Mouse (Mus musculus): ENCODE measurements around the gene Me3. TPM values are rescaled to one million over a fixed set of nuclear protein-coding genes. Genes with fewer than 3 reads are reported as not detected.

Me3 gene
- polyA plus RNA-seq, 1 experiment from 2014 or later: 1.1 TPM

DNA sequence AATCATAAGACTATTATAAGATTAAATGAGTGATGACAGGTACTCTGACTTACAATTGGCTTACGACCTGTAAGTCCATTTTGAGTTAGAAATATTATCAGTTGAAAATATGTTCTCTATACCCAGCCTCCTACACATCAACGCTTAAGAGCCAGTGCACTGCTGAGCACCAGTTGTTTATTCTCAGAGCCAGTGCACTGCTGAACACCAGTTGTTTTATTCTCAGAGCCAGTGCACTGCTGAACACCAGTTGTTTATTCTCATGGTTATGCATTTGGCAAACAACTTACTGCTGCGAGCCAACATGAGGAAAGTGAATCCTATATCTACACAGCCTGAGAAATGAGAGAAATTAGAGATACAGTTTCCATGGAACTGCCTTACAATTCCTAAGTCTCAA, 2.3 kb upstream of the Me3 start:
- Histone ChIP-seq H3K27ac (no peak overlapping the region), H3K36me3 (no peaks in the 10 kb centered on the region), H3K9ac (no peak overlapping the region), H3K4me1 (peaks cover 12% of the 10 kb centered on the region), H3K4me3 (no peak overlapping the region), H3K27me3 (peaks cover 18% of the 10 kb centered on the region), H3K4me2 (replicated peaks) (no peak overlapping the region), H3K9me3 (no peaks in the 10 kb centered on the region)
- 79% methylated on average over 3 of the region's 3 CpGs for WGBS
- no peak for ATAC-seq (ENCODE audit: low FRiP score, low read depth)

GRCm38 (mm10) chr7:89630796-89631195, 1.4 kb upstream of the Me3 start:
- H3K4me3 ChIP-seq: no peak overlapping the region
- H3K9ac ChIP-seq: no peak overlapping the region
- ATAC-seq (ENCODE audit: low FRiP score, low read depth): no peak
- no peaks in the 10 kb centered on the region for H3K9me3 ChIP-seq
- H3K4me1 ChIP-seq: peaks cover 12% of the 10 kb centered on the region
- H3K27me3 ChIP-seq: peaks cover 18% of the 10 kb centered on the region
- no peak overlapping the region for H3K27ac ChIP-seq
- H3K4me2 ChIP-seq (replicated peaks): no peak overlapping the region
- WGBS: 66% methylated on average over 3 of the region's 3 CpGs
- H3K36me3 ChIP-seq: no peaks in the 10 kb centered on the region

- H3K9me3 ChIP-seq: no peaks in the 10 kb centered on the region
- no peak overlapping the region for H3K9ac ChIP-seq
- WGBS: 92% methylated on average over 6 of the region's 6 CpGs
- H3K27ac ChIP-seq: no peak overlapping the region
- H3K4me2 ChIP-seq (replicated peaks): no peak overlapping the region
- H3K36me3 ChIP-seq: no peaks in the 10 kb centered on the region
- no peak for ATAC-seq (ENCODE audit: low FRiP score, low read depth)
- 0 out of 2 replicates have a peak, but pooled peaks cover 3% of the 10 kb centered on the region for H3K4me1 ChIP-seq
- no peaks in the 10 kb centered on the region for H3K27me3 ChIP-seq
- H3K4me3 ChIP-seq: no peak overlapping the region
Measured at GRCm38 (mm10) chr7:89640533-89640932, 8.3 kb downstream of the Me3 start.

DNA sequence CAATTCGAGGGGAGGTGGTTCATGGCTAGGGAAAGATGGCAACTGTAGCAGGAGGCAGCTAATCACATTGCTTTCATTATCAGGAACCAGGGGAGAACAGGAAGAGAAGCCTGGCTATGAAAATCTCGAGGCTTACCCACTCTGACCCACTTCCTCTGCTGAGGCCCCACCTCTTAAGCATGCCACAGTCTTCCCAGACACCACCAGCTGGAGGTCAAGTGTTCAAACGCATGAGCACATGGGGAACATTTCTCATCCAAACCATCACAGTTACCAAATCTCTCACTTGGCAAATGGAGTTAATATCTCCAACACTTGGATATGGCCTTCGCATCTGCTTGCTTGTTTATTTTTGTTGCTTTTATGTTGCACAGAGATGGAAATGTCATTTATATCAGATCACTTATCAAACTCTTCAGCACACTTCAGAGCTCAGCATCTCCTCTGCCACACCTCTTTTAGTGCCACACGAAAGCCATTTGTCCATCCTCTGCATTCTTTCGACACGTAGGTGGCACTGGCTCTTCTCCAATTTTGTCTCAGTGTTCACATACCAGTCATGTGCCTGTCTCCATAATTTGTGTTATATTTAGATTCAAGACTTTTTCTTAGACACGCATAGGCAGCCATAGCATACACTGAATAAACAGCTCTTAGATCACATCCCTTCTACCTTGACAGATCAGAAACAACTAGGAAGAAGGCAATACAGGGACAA, 8.9 kb downstream of the Me3 start:
- no peaks in the 10 kb centered on the region for H3K36me3 ChIP-seq
- 74% methylated on average over 8 of the region's 8 CpGs for WGBS
- H3K27ac ChIP-seq: no peak overlapping the region
- no peak overlapping the region for H3K4me2 ChIP-seq (replicated peaks)
- no peak overlapping the region for H3K4me3 ChIP-seq
- 0 out of 2 replicates have a peak, but pooled peaks cover 3% of the 10 kb centered on the region for H3K4me1 ChIP-seq
- no peak for ATAC-seq (ENCODE audit: low FRiP score, low read depth)
- H3K27me3 ChIP-seq: no peaks in the 10 kb centered on the region
- H3K9ac ChIP-seq: no peak overlapping the region
- H3K9me3 ChIP-seq: no peaks in the 10 kb centered on the region

GRCm38 (mm10) chr7:89645015-89645414, 12.8 kb downstream of the Me3 start:
- Histone ChIP-seq H3K4me1 (no peaks in the 10 kb centered on the region), H3K27me3 (no peaks in the 10 kb centered on the region), H3K9me3 (no peaks in the 10 kb centered on the region), H3K9ac (no peak overlapping the region), H3K27ac (no peak overlapping the region), H3K4me3 (no peak overlapping the region), H3K4me2 (replicated peaks) (no peak overlapping the region), H3K36me3 (no peaks in the 10 kb centered on the region)
- ATAC-seq (ENCODE audit: low FRiP score, low read depth): no peak
- 61% methylated on average over 3 of the region's 3 CpGs for WGBS

DNA sequence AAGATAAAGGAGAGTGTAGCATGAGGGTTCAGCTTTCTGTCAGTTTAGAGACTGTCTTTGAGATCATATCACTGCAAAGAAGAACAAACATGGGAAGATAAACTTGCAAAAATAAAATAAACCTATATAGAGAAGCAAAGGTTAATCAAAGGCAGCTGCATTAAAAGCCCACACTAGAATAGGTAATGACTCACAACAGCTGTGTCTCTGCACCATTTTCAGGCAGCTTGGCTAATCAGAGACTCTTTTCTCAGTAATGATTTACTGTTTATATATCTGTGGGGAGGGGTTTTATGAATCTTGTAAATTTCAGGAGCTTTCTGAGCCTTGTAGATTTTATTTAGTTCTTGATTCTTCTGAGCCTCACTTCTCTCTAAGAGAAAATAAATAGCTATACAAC, 15.7 kb downstream of the Me3 start:
- no peak for ATAC-seq (ENCODE audit: low FRiP score, low read depth)
- Histone ChIP-seq H3K9me3 (no peaks in the 10 kb centered on the region), H3K36me3 (no peaks in the 10 kb centered on the region), H3K4me3 (no peak overlapping the region), H3K4me1 (no peaks in the 10 kb centered on the region), H3K4me2 (replicated peaks) (no peak overlapping the region), H3K9ac (no peak overlapping the region), H3K27me3 (no peaks in the 10 kb centered on the region), H3K27ac (no peak overlapping the region)

- no peak for ATAC-seq (ENCODE audit: low FRiP score, low read depth)
- Histone ChIP-seq H3K4me1 (no peaks in the 10 kb centered on the region), H3K4me3 (no peak overlapping the region), H3K9ac (no peak overlapping the region), H3K36me3 (no peaks in the 10 kb centered on the region), H3K4me2 (replicated peaks) (no peak overlapping the region), H3K9me3 (no peaks in the 10 kb centered on the region), H3K27me3 (no peaks in the 10 kb centered on the region), H3K27ac (no peak overlapping the region)
- 83% methylated on average over 9 of the region's 9 CpGs for WGBS
Measured at GRCm38 (mm10) chr7:89657183-89657582, 25.0 kb downstream of the Me3 start.

GRCm38 (mm10) chr7:89657692-89658212, 25.6 kb downstream of the Me3 start:
- no peak overlapping the region for H3K4me3 ChIP-seq
- no peaks in the 10 kb centered on the region for H3K36me3 ChIP-seq
- no peak for ATAC-seq (ENCODE audit: low FRiP score, low read depth)
- H3K9me3 ChIP-seq: no peaks in the 10 kb centered on the region
- no peak overlapping the region for H3K9ac ChIP-seq
- H3K27me3 ChIP-seq: no peaks in the 10 kb centered on the region
- no peak overlapping the region for H3K4me2 ChIP-seq (replicated peaks)
- no peak overlapping the region for H3K27ac ChIP-seq
- H3K4me1 ChIP-seq: no peaks in the 10 kb centered on the region
- WGBS: 82% methylated on average over 7 of the region's 7 CpGs

- 68% methylated on average over 5 of the region's 5 CpGs for WGBS
- Histone ChIP-seq H3K36me3 (no peaks in the 10 kb centered on the region), H3K4me3 (no peak overlapping the region), H3K4me1 (no peaks in the 10 kb centered on the region), H3K9ac (no peak overlapping the region), H3K27ac (no peak overlapping the region), H3K27me3 (no peaks in the 10 kb centered on the region), H3K9me3 (no peaks in the 10 kb centered on the region), H3K4me2 (replicated peaks) (no peak overlapping the region)
- ATAC-seq (ENCODE audit: low FRiP score, low read depth): no peak
Measured at GRCm38 (mm10) chr7:89664197-89664596, 32.0 kb downstream of the Me3 start.

GRCm38 (mm10) chr7:89666361-89666760, 34.2 kb downstream of the Me3 start:
- no peak overlapping the region for H3K4me2 ChIP-seq (replicated peaks)
- ATAC-seq (ENCODE audit: low FRiP score, low read depth): no peak
- no peaks in the 10 kb centered on the region for H3K27me3 ChIP-seq
- no peak overlapping the region for H3K9ac ChIP-seq
- H3K27ac ChIP-seq: no peak overlapping the region
- no peaks in the 10 kb centered on the region for H3K4me1 ChIP-seq
- H3K4me3 ChIP-seq: no peak overlapping the region
- H3K36me3 ChIP-seq: no peaks in the 10 kb centered on the region
- H3K9me3 ChIP-seq: no peaks in the 10 kb centered on the region
- WGBS: 83% methylated on average over 3 of the region's 3 CpGs

GRCm38 (mm10) chr7:89667570-89667969, 35.4 kb downstream of the Me3 start:
- no peak overlapping the region for H3K27ac ChIP-seq
- no peak for ATAC-seq (ENCODE audit: low FRiP score, low read depth)

DNA sequence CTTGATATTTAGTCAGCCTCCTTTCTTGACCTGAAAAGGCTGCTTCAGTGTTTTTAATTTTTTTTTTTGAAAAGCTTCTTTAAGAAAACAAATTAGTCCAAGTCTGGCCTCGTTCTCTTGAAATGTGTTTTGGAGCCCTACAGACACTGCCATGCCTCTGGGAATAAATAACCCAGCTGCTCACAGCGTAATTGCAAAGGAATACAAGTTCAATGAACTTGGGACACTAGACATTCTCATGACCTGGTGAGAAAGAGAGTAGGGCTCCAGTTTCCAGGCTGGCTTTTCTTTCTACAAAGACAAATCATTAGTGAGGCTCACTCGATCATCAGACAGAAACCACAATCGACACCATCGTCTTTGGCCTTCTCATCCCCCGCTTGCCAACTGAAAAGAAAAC, 37.3 kb downstream of the Me3 start:
- no peaks in the 10 kb centered on the region for H3K27me3 ChIP-seq
- H3K27ac ChIP-seq: no peak overlapping the region
- no peak overlapping the region for H3K9ac ChIP-seq
- 76% methylated on average over 6 of the region's 6 CpGs for WGBS
- H3K9me3 ChIP-seq: no peaks in the 10 kb centered on the region
- no peak overlapping the region for H3K4me3 ChIP-seq
- no peaks in the 10 kb centered on the region for H3K36me3 ChIP-seq
- H3K4me2 ChIP-seq (replicated peaks): no peak overlapping the region
- H3K4me1 ChIP-seq: no peaks in the 10 kb centered on the region
- ATAC-seq (ENCODE audit: low FRiP score, low read depth): no peak

More at GRCm38 (mm10) chr7:89667570-89667969, 35.4 kb downstream of the Me3 start:
- Histone ChIP-seq H3K36me3 (no peaks in the 10 kb centered on the region), H3K9ac (no peak overlapping the region), H3K4me3 (no peak overlapping the region), H3K4me2 (replicated peaks) (no peak overlapping the region), H3K9me3 (no peaks in the 10 kb centered on the region), H3K4me1 (no peaks in the 10 kb centered on the region), H3K27me3 (no peaks in the 10 kb centered on the region)
- WGBS: 89% methylated on average over 4 of the region's 4 CpGs
